Mouse (Mus musculus): ENCODE measurements at regions not wholly inside any gene's neighbourhood (a gene's known extent, or its start where the extent isn't known, plus 50 kb on each side); places are given as distances from the start of the nearest gene placed in this dataset.

GRCm38 (mm10) chr14:111270239-111270638 is 404.7 kb upstream of the Slitrk5 start:
- H3K4me1 ChIP-seq (ENCODE audit: insufficient read depth, low read depth, low read length): no peaks in the 10 kb centered on the region
- no peaks in the 10 kb centered on the region for H3K27me3 ChIP-seq (replicated peaks; ENCODE audit: insufficient read depth, low read length)
- ATAC-seq (no peak), DNase-seq (ENCODE audit: low spot score) (no peak)
- H3K36me3 ChIP-seq (ENCODE audit: insufficient read depth, low read length): no peaks in the 10 kb centered on the region
- H3K4me3 ChIP-seq (ENCODE audit: low read depth, low read length): no peak overlapping the region
- H3K9ac ChIP-seq (replicated peaks; ENCODE audit: low read depth): no peak overlapping the region
- TF ChIP-seq CTCF (IDR thresholded peaks at IDR 0.05): no peak
- no peak for TF ChIP-seq EP300 (IDR thresholded peaks at IDR 0.05)
- no peaks in the 10 kb centered on the region for H3K9me3 ChIP-seq (ENCODE audit: low read length)
- no peak overlapping the region for H3K27ac ChIP-seq (ENCODE audit: low read length)
- H3K4me2 ChIP-seq (replicated peaks; ENCODE audit: low read depth, low read length): no peak overlapping the region
- WGBS: 76% methylated on average over 4 of the region's 4 CpGs

- no peaks in the 10 kb centered on the region for H3K9me3 ChIP-seq (ENCODE audit: low read length)
- no peaks in the 10 kb centered on the region for H3K36me3 ChIP-seq (ENCODE audit: insufficient read depth, low read length)
- H3K9ac ChIP-seq (replicated peaks; ENCODE audit: low read depth): no peak overlapping the region
- TF ChIP-seq CTCF (IDR thresholded peaks at IDR 0.05): no peak
- no peak for TF ChIP-seq EP300 (IDR thresholded peaks at IDR 0.05)
- no peak overlapping the region for H3K27ac ChIP-seq (ENCODE audit: low read length)
- H3K4me1 ChIP-seq (ENCODE audit: insufficient read depth, low read depth, low read length): no peaks in the 10 kb centered on the region
- H3K4me3 ChIP-seq (ENCODE audit: low read depth, low read length): no peak overlapping the region
- no peaks in the 10 kb centered on the region for H3K27me3 ChIP-seq (replicated peaks; ENCODE audit: insufficient read depth, low read length)
- no peak overlapping the region for H3K4me2 ChIP-seq (replicated peaks; ENCODE audit: low read depth, low read length)
- 83% methylated on average over 1 of the region's 1 CpGs for WGBS
- ATAC-seq (no peak), DNase-seq (ENCODE audit: low spot score) (no peak)
These were observed 393.5 kb upstream of the Slitrk5 start for GRCm38 (mm10) chr14:111281354-111281753.

- no peak for DNase-seq (ENCODE audit: low spot score)
- Histone ChIP-seq H3K4me1 (ENCODE audit: insufficient read depth, low read depth, low read length) (no peaks in the 10 kb centered on the region), H3K4me3 (ENCODE audit: low read depth, low read length) (no peak overlapping the region), H3K27me3 (replicated peaks; ENCODE audit: insufficient read depth, low read length) (no peaks in the 10 kb centered on the region), H3K4me2 (replicated peaks; ENCODE audit: low read depth, low read length) (no peak overlapping the region), H3K36me3 (ENCODE audit: insufficient read depth, low read length) (no peaks in the 10 kb centered on the region), H3K9ac (replicated peaks; ENCODE audit: low read depth) (no peak overlapping the region), H3K27ac (ENCODE audit: low read length) (no peak overlapping the region), H3K9me3 (ENCODE audit: low read length) (no peaks in the 10 kb centered on the region)
- TF ChIP-seq EP300 (IDR thresholded peaks at IDR 0.05) (no peak), CTCF (IDR thresholded peaks at IDR 0.05) (no peak)
- ATAC-seq: no peak
- WGBS: 85% methylated on average over 10 of the region's 10 CpGs
These were observed 391.0 kb upstream of the Slitrk5 start for GRCm38 (mm10) chr14:111283681-111284461.

GRCm38 (mm10) chr14:111285981-111286380 is 388.9 kb upstream of the Slitrk5 start:
- no peak overlapping the region for H3K27ac ChIP-seq (ENCODE audit: low read length)
- ATAC-seq (no peak), DNase-seq (ENCODE audit: low spot score) (no peak)
- H3K9ac ChIP-seq (replicated peaks; ENCODE audit: low read depth): no peak overlapping the region
- no peaks in the 10 kb centered on the region for H3K27me3 ChIP-seq (replicated peaks; ENCODE audit: insufficient read depth, low read length)
- H3K4me3 ChIP-seq (ENCODE audit: low read depth, low read length): no peak overlapping the region
- H3K36me3 ChIP-seq (ENCODE audit: insufficient read depth, low read length): no peaks in the 10 kb centered on the region
- no peak overlapping the region for H3K4me2 ChIP-seq (replicated peaks; ENCODE audit: low read depth, low read length)
- TF ChIP-seq CTCF (IDR thresholded peaks at IDR 0.05): no peak
- H3K4me1 ChIP-seq (ENCODE audit: insufficient read depth, low read depth, low read length): no peaks in the 10 kb centered on the region
- 30% methylated on average over 1 of the region's 1 CpGs for WGBS
- H3K9me3 ChIP-seq (ENCODE audit: low read length): no peaks in the 10 kb centered on the region

- no peak for ATAC-seq
- WGBS: 79% methylated on average over 3 of the region's 3 CpGs
These were observed 379.4 kb upstream of the Slitrk5 start for GRCm38 (mm10) chr14:111295521-111295920.

GRCm38 (mm10) chr14:111297796-111298195 is 377.1 kb upstream of the Slitrk5 start:
- no peak overlapping the region for H3K4me2 ChIP-seq (replicated peaks; ENCODE audit: low read depth, low read length)
- H3K4me1 ChIP-seq (ENCODE audit: insufficient read depth, low read depth, low read length): no peaks in the 10 kb centered on the region
- no peak overlapping the region for H3K9ac ChIP-seq (replicated peaks; ENCODE audit: low read depth)
- DNase-seq (ENCODE audit: low spot score) (no peak), ATAC-seq (no peak)
- no peaks in the 10 kb centered on the region for H3K9me3 ChIP-seq (ENCODE audit: low read length)
- no peaks in the 10 kb centered on the region for H3K36me3 ChIP-seq (ENCODE audit: insufficient read depth, low read length)
- no peak overlapping the region for H3K4me3 ChIP-seq (ENCODE audit: low read depth, low read length)
- no peak overlapping the region for H3K27ac ChIP-seq (ENCODE audit: low read length)
- TF ChIP-seq EP300 (IDR thresholded peaks at IDR 0.05): no peak
- no peak for TF ChIP-seq CTCF (IDR thresholded peaks at IDR 0.05)
- no peaks in the 10 kb centered on the region for H3K27me3 ChIP-seq (replicated peaks; ENCODE audit: insufficient read depth, low read length)

More at GRCm38 (mm10) chr14:111295521-111295920, 379.4 kb upstream of the Slitrk5 start:
- Histone ChIP-seq H3K4me1 (ENCODE audit: insufficient read depth, low read depth, low read length) (no peaks in the 10 kb centered on the region), H3K4me2 (replicated peaks; ENCODE audit: low read depth, low read length) (no peak overlapping the region), H3K27me3 (replicated peaks; ENCODE audit: insufficient read depth, low read length) (no peaks in the 10 kb centered on the region), H3K9me3 (ENCODE audit: low read length) (no peaks in the 10 kb centered on the region), H3K4me3 (ENCODE audit: low read depth, low read length) (no peak overlapping the region), H3K27ac (ENCODE audit: low read length) (no peak overlapping the region), H3K9ac (replicated peaks; ENCODE audit: low read depth) (no peak overlapping the region), H3K36me3 (ENCODE audit: insufficient read depth, low read length) (no peaks in the 10 kb centered on the region)
- DNase-seq (ENCODE audit: low spot score): no peak
- TF ChIP-seq CTCF (IDR thresholded peaks at IDR 0.05) (no peak), EP300 (IDR thresholded peaks at IDR 0.05) (no peak)
